Mouse (Mus musculus) midbrain, embryonic 15.5 days (tissue): ENCODE measurements around the gene Traf3ip2. TPM values are rescaled to one million over a fixed set of nuclear protein-coding genes. Genes with fewer than 3 reads are reported as not detected.

ENCODE experiments used
- ATAC-seq: fragments of 200-750 bp; cut with Nextera tagmentation; replicated peaks from 2 replicates; pipeline ENCODE4 v1.8.0; 2017; ENCODE audit warnings: moderate TSS enrichment
- H3K27ac ChIP-seq: fragments of 300-500 bp; sonication (generic); 2 replicates; pipeline ENCODE4 v1.5.1; 2015; ENCODE audit warnings: mild to moderate bottlenecking, inconsistent platforms
- H3K27me3 ChIP-seq: fragments of 300-500 bp; sonication (generic); replicated peaks from 2 replicates; pipeline ENCODE4 v1.6.1; 2015; ENCODE audit warnings: inconsistent platforms
- H3K36me3 ChIP-seq: fragments of 300-500 bp; sonication (generic); replicated peaks from 2 replicates; pipeline ENCODE4 v1.6.1; 2015; ENCODE audit warnings: inconsistent platforms
- H3K4me1 ChIP-seq: fragments of 300-500 bp; sonication (generic); 2 replicates; pipeline ENCODE4 v1.6.1; 2015; ENCODE audit warnings: inconsistent platforms
- H3K4me2 ChIP-seq: fragments of 300-500 bp; sonication (generic); 2 replicates; pipeline ENCODE4 v1.6.1; 2015; ENCODE audit warnings: inconsistent platforms, mild to moderate bottlenecking, moderate library complexity
- H3K4me3 ChIP-seq: fragments of 300-500 bp; sonication (generic); 2 replicates; pipeline ENCODE4 v1.5.1; 2015; ENCODE audit warnings: mild to moderate bottlenecking, inconsistent platforms
- H3K9ac ChIP-seq: fragments of 300-500 bp; sonication (generic); 2 replicates; pipeline ENCODE4 v1.6.1; 2015; ENCODE audit warnings: mild to moderate bottlenecking, inconsistent platforms
- H3K9me3 ChIP-seq: fragments of 300-500 bp; sonication (generic); 2 replicates; pipeline ENCODE4 v1.6.1; 2016; ENCODE audit warnings: inconsistent platforms
- WGBS: fragments of 180-500 bp; shearing (Covaris S2); methylation state at CpG from one replicate; pipeline ENCODE4 v1.1.7; 2015; ENCODE audit warnings: mixed read lengths; 5-methylcytosine and 5-hydroxymethylcytosine counted together
- polyA plus RNA-seq: library from polyadenylated mRNA; unstranded; fragments of >200 nt; fragmentation: Nextera tagmentation; extraction: Ambion mirVana; gene quantifications from 2 replicates; pipeline ENCODE4 v1.2.1, GENCODE M21; 2015

Gene Traf3ip2
- polyA plus RNA-seq, 1 experiment from 2014 or later, result 5.9 TPM

- no peaks in the 10 kb centered on the region for H3K9me3 ChIP-seq
- 61% methylated on average over 12 of the region's 12 CpGs for WGBS
- H3K9ac ChIP-seq, result no peak overlapping the region
- 0 out of 2 replicates have a peak overlapping the region, but pooled peaks have one; percentile 26 for H3K27ac ChIP-seq
- peaks cover 22% of the 10 kb centered on the region for H3K4me1 ChIP-seq
- ATAC-seq, result no peak
- no peak overlapping the region for H3K4me3 ChIP-seq
- no peaks in the 10 kb centered on the region; the same call in 1 of the 2 replicates for H3K36me3 ChIP-seq
- no peak overlapping the region for H3K4me2 ChIP-seq
- no peaks in the 10 kb centered on the region for H3K27me3 ChIP-seq
Measured at GRCm38 (mm10) chr10:39624837-39625625, 12.3 kb downstream of the Traf3ip2 start.

DNA sequence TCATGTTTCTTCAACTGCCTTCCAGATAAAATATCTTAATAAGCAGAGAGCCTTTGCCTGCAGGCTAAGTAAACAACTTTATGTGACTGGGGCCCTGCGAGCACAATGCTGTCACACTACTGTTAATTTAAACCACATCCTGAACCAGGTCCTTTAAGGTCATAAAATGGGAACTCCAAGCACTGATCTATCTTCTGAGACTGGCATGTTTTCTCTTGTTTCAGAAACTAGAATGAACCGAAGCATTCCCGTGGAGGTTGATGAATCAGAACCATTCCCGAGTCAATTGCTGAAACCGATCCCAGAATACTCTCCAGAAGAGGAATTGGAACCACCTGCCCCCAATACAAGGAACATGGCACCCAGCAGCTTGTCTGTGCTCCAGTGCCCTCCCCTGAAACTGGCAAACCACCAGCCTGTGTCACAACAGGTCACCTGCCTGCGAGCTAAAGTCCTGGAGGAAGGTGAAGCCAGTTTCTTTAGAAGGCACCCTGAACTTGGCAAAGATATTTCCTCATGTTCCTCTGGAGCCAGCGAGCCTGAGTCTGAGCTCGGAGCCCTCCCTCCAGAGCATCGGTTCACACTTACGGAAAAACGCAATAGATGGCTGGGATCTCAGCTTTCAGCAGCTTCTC, 13.0 kb downstream of the Traf3ip2 start:
- H3K4me1 ChIP-seq, result peaks cover 29% of the 10 kb centered on the region
- H3K36me3 ChIP-seq, result no peaks in the 10 kb centered on the region; the same call in 1 of the 2 replicates
- H3K9ac ChIP-seq, result no peak overlapping the region
- no peak overlapping the region for H3K4me2 ChIP-seq
- H3K9me3 ChIP-seq, result no peaks in the 10 kb centered on the region
- 89% methylated on average over 11 of the region's 11 CpGs for WGBS
- no peaks in the 10 kb centered on the region for H3K27me3 ChIP-seq
- ATAC-seq, result no peak
- H3K27ac ChIP-seq, result no peak overlapping the region
- no peak overlapping the region for H3K4me3 ChIP-seq

GRCm38 (mm10) chr10:39626376-39626775, 13.6 kb downstream of the Traf3ip2 start:
- H3K9ac ChIP-seq, result no peak overlapping the region
- H3K4me2 ChIP-seq, result no peak overlapping the region
- no peak overlapping the region for H3K27ac ChIP-seq
- H3K9me3 ChIP-seq, result no peaks in the 10 kb centered on the region
- WGBS, result 92% methylated on average over 12 of the region's 12 CpGs
- no peak for ATAC-seq
- peaks cover 35% of the 10 kb centered on the region for H3K4me1 ChIP-seq
- H3K4me3 ChIP-seq, result no peak overlapping the region
- H3K27me3 ChIP-seq, result no peaks in the 10 kb centered on the region
- no peaks in the 10 kb centered on the region; the same call in 1 of the 2 replicates for H3K36me3 ChIP-seq

GRCm38 (mm10) chr10:39628799-39629517, 16.2 kb downstream of the Traf3ip2 start:
- ATAC-seq, result peak; percentile 53
- H3K36me3 ChIP-seq, result no peaks in the 10 kb centered on the region
- H3K4me1 ChIP-seq, result peaks cover 45% of the 10 kb centered on the region
- peak overlapping the region; percentile 58 for H3K27ac ChIP-seq
- H3K4me2 ChIP-seq, result no peak overlapping the region
- no peaks in the 10 kb centered on the region for H3K9me3 ChIP-seq
- H3K27me3 ChIP-seq, result no peaks in the 10 kb centered on the region
- no peak overlapping the region; the same call in 1 of the 2 replicates for H3K9ac ChIP-seq
- 31% methylated on average over 10 of the region's 10 CpGs for WGBS
- H3K4me3 ChIP-seq, result no peak overlapping the region

DNA sequence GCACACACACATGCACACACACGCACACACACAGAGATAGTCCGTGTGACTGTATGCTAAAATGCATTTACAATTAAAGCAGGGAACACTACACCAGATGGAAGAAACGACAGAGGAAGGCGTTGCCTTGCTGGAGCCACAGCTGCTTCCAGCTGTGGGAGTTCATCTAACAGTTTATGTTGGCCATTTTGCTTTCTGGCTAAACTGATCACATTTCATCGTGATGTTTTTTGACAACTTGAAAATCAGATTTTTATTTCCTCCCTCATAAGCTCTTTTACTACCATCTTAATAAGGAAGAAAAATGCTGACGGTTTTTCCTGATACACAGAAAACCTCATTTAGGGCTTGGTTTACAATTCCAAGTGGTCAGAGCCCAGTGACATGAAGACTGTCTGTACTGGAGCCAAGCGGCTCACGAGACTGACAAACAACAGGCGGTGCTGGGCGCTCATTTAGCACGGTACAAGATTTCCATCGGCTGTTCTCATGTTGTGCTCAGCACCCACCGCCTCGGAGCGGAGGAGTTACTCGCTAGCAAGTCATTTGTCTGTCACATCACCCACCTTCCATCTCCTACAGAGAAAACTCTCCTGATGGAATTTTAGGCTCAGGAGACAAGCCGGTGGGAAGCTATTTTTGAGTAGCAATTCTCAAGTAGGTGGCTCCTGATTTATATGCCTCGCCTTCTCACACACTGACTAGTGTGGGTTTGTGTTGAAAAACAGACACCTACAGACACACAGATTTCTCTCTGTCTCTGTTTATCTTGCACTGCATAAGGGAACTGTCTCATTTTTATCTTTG, 17.2 kb downstream of the Traf3ip2 start:
- H3K27me3 ChIP-seq, result no peaks in the 10 kb centered on the region
- H3K27ac ChIP-seq, result peak overlapping the region; percentile 48
- H3K36me3 ChIP-seq, result peaks cover 2% of the 10 kb centered on the region; the same call in 1 of the 2 replicates
- no peaks in the 10 kb centered on the region for H3K9me3 ChIP-seq
- no peak overlapping the region for H3K4me2 ChIP-seq
- no peak overlapping the region for H3K4me3 ChIP-seq
- no peak for ATAC-seq
- 50% methylated on average over 18 of the region's 18 CpGs for WGBS
- H3K9ac ChIP-seq, result no peak overlapping the region
- H3K4me1 ChIP-seq, result peaks cover 36% of the 10 kb centered on the region

DNA sequence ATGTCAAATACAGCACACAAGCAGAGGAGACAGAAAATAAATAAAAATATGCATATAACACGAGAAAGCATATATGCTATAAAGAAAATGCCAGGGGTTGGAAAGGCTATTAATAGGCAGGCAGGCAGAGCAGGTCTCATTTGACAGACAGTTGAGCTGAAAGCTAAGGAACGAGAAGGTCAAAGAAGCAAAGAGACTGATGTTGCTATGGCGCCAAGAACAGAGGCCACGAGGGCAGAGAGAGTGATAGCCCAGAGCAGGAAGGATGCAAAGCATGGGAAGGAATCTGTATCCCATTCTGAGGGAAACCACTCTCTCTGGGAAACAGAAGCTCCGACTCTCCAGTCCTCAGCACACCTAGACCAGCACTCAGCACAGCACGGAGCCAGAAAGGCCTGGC, 18.1 kb downstream of the Traf3ip2 start:
- 42% methylated on average over 6 of the region's 6 CpGs for WGBS

GRCm38 (mm10) chr10:39631627-39632026, 18.9 kb downstream of the Traf3ip2 start:
- Histone ChIP-seq H3K27ac (peak overlapping the region; percentile 39), H3K4me3 (no peak overlapping the region), H3K27me3 (no peaks in the 10 kb centered on the region), H3K9me3 (no peaks in the 10 kb centered on the region), H3K4me1 (peaks cover 36% of the 10 kb centered on the region), H3K4me2 (no peak overlapping the region), H3K36me3 (peaks cover 5% of the 10 kb centered on the region; the same call in 1 of the 2 replicates), H3K9ac (no peak overlapping the region)
- WGBS, result 65% methylated on average over 14 of the region's 14 CpGs
- ATAC-seq, result no peak

More for the DNA sequence above, 18.1 kb downstream of the Traf3ip2 start:
- H3K36me3 ChIP-seq, result peaks cover 5% of the 10 kb centered on the region; the same call in 1 of the 2 replicates
- no peaks in the 10 kb centered on the region for H3K9me3 ChIP-seq
- H3K4me1 ChIP-seq, result peaks cover 36% of the 10 kb centered on the region
- no peak overlapping the region for H3K9ac ChIP-seq
- no peak overlapping the region for H3K4me2 ChIP-seq
- no peak overlapping the region for H3K4me3 ChIP-seq
- H3K27ac ChIP-seq, result peak overlapping the region; percentile 48
- peak; percentile 24; the same call in 1 of the 2 replicates for ATAC-seq
- H3K27me3 ChIP-seq, result no peaks in the 10 kb centered on the region

DNA sequence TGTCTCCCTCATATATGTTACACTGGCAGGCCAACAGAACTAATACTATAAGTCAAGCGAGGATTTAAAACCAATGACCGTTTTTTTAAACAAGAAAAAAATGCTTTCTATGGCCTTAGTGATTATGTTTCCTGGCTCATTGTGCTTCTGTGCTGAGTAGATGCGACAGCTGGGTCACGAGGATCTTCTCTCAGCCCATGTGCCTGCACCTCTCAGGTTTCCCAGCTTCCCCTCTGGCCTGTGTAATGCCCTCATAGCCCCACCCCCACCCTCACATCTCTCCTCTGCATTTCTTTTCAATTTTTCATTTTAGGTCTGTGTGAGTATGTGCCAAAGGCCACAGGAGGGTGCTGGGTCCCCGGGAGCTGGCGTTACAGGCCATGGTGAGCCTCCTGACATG, 20.6 kb downstream of the Traf3ip2 start:
- no peak overlapping the region for H3K4me3 ChIP-seq
- no peaks in the 10 kb centered on the region for H3K27me3 ChIP-seq
- peaks cover 36% of the 10 kb centered on the region for H3K4me1 ChIP-seq
- no peak for ATAC-seq
- peaks cover 5% of the 10 kb centered on the region; the same call in 1 of the 2 replicates for H3K36me3 ChIP-seq
- no peak overlapping the region for H3K9ac ChIP-seq
- WGBS, result 75% methylated on average over 6 of the region's 6 CpGs
- H3K9me3 ChIP-seq, result no peaks in the 10 kb centered on the region
- no peak overlapping the region for H3K27ac ChIP-seq
- H3K4me2 ChIP-seq, result no peak overlapping the region

- Histone ChIP-seq H3K9ac (no peak overlapping the region), H3K4me1 (peaks cover 28% of the 10 kb centered on the region), H3K27ac (no peak overlapping the region), H3K9me3 (no peaks in the 10 kb centered on the region), H3K4me2 (no peak overlapping the region), H3K27me3 (no peaks in the 10 kb centered on the region), H3K36me3 (peaks cover 5% of the 10 kb centered on the region; the same call in 1 of the 2 replicates), H3K4me3 (no peak overlapping the region)
- no peak for ATAC-seq
- WGBS, result 90% methylated on average over 13 of the region's 13 CpGs
Measured at GRCm38 (mm10) chr10:39634423-39635101, 21.8 kb downstream of the Traf3ip2 start.

DNA sequence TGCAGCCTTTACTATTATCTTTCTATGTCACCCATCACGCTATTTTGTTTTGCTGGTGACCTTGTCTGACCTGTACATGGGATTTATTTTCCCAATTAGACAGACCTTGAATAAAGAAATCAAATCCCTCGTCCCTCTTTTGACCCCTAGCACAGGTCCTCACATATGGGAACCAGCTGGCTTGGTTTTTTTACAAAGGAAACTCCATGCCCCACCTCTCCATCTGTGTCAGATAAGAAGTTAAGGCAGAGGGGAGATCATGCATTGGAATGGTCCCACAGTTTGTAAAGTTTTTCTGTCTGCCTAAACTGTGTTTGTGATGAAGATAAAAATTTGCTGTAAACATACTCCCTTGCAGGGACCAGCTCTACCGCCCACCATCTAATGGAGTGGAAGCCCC, 26.1 kb downstream of the Traf3ip2 start:
- Histone ChIP-seq H3K27ac (no peak overlapping the region), H3K4me1 (peaks cover 11% of the 10 kb centered on the region), H3K36me3 (peaks cover 5% of the 10 kb centered on the region; the same call in 1 of the 2 replicates), H3K9me3 (no peaks in the 10 kb centered on the region), H3K27me3 (no peaks in the 10 kb centered on the region), H3K9ac (no peak overlapping the region), H3K4me3 (no peak overlapping the region), H3K4me2 (no peak overlapping the region)
- 47% methylated on average over 3 of the region's 3 CpGs for WGBS
- ATAC-seq, result no peak

GRCm38 (mm10) chr10:39639783-39640182, 27.0 kb downstream of the Traf3ip2 start:
- no peak overlapping the region for H3K4me3 ChIP-seq
- no peak overlapping the region for H3K27ac ChIP-seq
- ATAC-seq, result no peak
- no peaks in the 10 kb centered on the region for H3K27me3 ChIP-seq
- no peaks in the 10 kb centered on the region for H3K9me3 ChIP-seq
- no peak overlapping the region for H3K9ac ChIP-seq
- H3K36me3 ChIP-seq, result peaks cover 5% of the 10 kb centered on the region; the same call in 1 of the 2 replicates
- peaks cover 11% of the 10 kb centered on the region for H3K4me1 ChIP-seq
- 90% methylated on average over 5 of the region's 5 CpGs for WGBS
- no peak overlapping the region for H3K4me2 ChIP-seq
